Mouse (Mus musculus): ENCODE results near the gene Ddx50.
A peak's percentile ranks its signal among the peaks of the same experiment; 100 is the strongest.
"Not testable (repeated sequence)": the region's sequence is repeated elsewhere in the genome, so short reads cannot be mapped to it uniquely, and the experiment has no call there.

Gene Ddx50

GRCm38 (mm10) chr10:62601053-62601791, 49.8 kb downstream of the Ddx50 start:
- DNase-seq: no peak

- DNase-seq: no peak
Observed at GRCm38 (mm10) chr10:62600056-62600455, 51.0 kb downstream of the Ddx50 start.

GRCm38 (mm10) chr10:62599311-62599710, 51.7 kb downstream of the Ddx50 start:
- not testable (repeated sequence) for DNase-seq

GRCm38 (mm10) chr10:62592496-62592895, 58.5 kb downstream of the Ddx50 start:
- DNase-seq: no peak

- DNase-seq: peak; percentile 89
Observed at GRCm38 (mm10) chr10:62590200-62590599, 60.8 kb downstream of the Ddx50 start.

- DNase-seq: no peak
Observed at GRCm38 (mm10) chr10:62588616-62589015, 62.4 kb downstream of the Ddx50 start.

- no peak for DNase-seq
Observed at GRCm38 (mm10) chr10:62583245-62583644, 67.8 kb downstream of the Ddx50 start.

GRCm38 (mm10) chr10:62582701-62583100, 68.3 kb downstream of the Ddx50 start:
- no peak for DNase-seq

- no peak for DNase-seq
Observed at GRCm38 (mm10) chr10:62582263-62582662, 68.8 kb downstream of the Ddx50 start.

GRCm38 (mm10) chr10:62579129-62579528, 71.9 kb downstream of the Ddx50 start:
- DNase-seq: not testable (repeated sequence)

GRCm38 (mm10) chr10:62578338-62579100, 72.5 kb downstream of the Ddx50 start, which contains the start of gene Kif1bp:
Gene Kif1bp, minus strand, starts transcription at chr10:62578457.
- DNase-seq: peak; percentile 99

- peak; percentile 55 for DNase-seq
Observed at GRCm38 (mm10) chr10:62577673-62578337, 73.2 kb downstream of the Ddx50 start.

- no peak for DNase-seq
Observed at GRCm38 (mm10) chr10:62575001-62575400, 76.0 kb downstream of the Ddx50 start.

GRCm38 (mm10) chr10:62570126-62570871, 80.7 kb downstream of the Ddx50 start:
- no peak for DNase-seq

- no peak for DNase-seq
Observed at GRCm38 (mm10) chr10:62568861-62569260, 82.2 kb downstream of the Ddx50 start.

All from right cerebral cortex, adult 18-20 months (tissue).